Mouse (Mus musculus): ENCODE results near the gene Neu3. TPM values are rescaled to one million over a fixed set of nuclear protein-coding genes. Genes with fewer than 3 reads are reported as not detected.

Neu3 gene
- polyA plus RNA-seq, 1 experiment: 5.0 TPM

DNA sequence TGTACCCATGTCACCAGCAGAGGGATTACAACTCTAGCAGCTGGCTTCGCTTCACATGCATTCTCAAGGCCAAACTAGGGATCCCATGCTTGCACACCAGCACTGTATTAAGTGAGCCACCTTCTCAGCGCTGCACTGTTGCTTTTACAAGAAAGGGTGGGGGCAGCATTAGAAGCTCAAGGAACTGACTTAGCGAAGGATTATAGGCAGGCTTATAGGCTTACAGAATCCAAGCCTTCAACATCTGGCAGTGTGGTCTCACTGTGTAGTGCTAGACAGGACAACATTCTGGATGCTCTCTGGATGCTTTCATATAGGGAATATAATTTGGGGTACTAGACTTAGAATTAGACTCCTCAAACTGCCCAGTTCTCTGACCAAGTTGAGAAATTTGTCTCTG lies 10.0 kb upstream of the Neu3 start:
- TF ChIP-seq POLR2A (IDR thresholded peaks at IDR 0.05; ENCODE audit: insufficient read depth, low read length) (no peak), CTCF (IDR thresholded peaks at IDR 0.05; ENCODE audit: low read depth, low read length) (no peak), EP300 (IDR thresholded peaks at IDR 0.05; ENCODE audit: insufficient read depth, low read depth, low read length) (no peak)
- no peak overlapping the region for H3K27ac ChIP-seq (ENCODE audit: insufficient read depth, low read length)
- no peaks in the 10 kb centered on the region for H3K9me3 ChIP-seq (replicated peaks; ENCODE audit: control insufficient read depth, insufficient read depth, low read length, poor library complexity, severe bottlenecking)
- no peak overlapping the region for H3K9ac ChIP-seq (ENCODE audit: low read depth, poor library complexity, severe bottlenecking)
- no peaks in the 10 kb centered on the region for H3K27me3 ChIP-seq (ENCODE audit: control insufficient read depth, insufficient read depth, low read length, poor library complexity, severe bottlenecking)
- no peak overlapping the region for H3K4me3 ChIP-seq (ENCODE audit: low read depth, low read length)
- peaks cover 31% of the 10 kb centered on the region for H3K36me3 ChIP-seq (ENCODE audit: control insufficient read depth, insufficient read depth, low read length, poor library complexity, severe bottlenecking)
- H3K4me1 ChIP-seq (ENCODE audit: control insufficient read depth, insufficient read depth, low read length): no peaks in the 10 kb centered on the region

DNA sequence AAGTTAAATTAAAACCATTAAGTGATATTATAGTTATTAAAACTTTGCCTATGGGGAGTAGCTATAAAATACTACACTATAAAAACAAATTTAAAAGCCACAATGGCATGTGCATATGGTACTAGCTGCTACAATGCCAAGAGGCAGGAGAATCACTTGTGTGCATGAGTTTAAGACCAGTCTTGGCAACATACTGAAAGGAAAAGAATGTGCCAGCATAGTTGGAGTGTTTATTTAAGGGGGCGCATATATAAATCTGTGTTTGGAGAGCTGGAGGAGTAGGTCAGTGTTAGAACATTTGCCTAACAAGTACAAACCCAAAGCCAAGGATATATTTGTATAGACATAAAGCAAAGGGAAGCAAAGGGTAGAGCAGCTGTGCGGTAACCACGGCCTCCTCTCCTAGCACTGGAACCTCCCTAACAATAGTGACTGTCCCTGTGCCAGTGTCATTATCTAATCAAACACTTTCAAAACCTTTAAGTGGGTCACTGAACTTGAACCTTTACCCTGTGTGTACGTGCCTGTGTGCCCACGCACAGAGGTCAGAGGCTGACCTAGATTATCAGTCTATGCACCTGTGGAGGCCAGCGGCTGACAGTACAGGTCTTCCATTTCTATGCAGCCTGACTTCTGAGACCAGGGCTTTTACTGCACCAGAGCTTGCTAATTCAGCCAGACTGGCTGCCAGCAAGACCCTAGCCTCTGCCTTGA lies 9.3 kb upstream of the Neu3 start:
- Histone ChIP-seq H3K4me3 (ENCODE audit: low read depth, low read length) (no peak overlapping the region), H3K9me3 (replicated peaks; ENCODE audit: control insufficient read depth, insufficient read depth, low read length, poor library complexity, severe bottlenecking) (no peaks in the 10 kb centered on the region), H3K27me3 (ENCODE audit: control insufficient read depth, insufficient read depth, low read length, poor library complexity, severe bottlenecking) (no peaks in the 10 kb centered on the region), H3K27ac (ENCODE audit: insufficient read depth, low read length) (no peak overlapping the region), H3K36me3 (ENCODE audit: control insufficient read depth, insufficient read depth, low read length, poor library complexity, severe bottlenecking) (peaks cover 29% of the 10 kb centered on the region), H3K9ac (ENCODE audit: low read depth, poor library complexity, severe bottlenecking) (no peak overlapping the region), H3K4me1 (ENCODE audit: control insufficient read depth, insufficient read depth, low read length) (no peaks in the 10 kb centered on the region)
- TF ChIP-seq CTCF (IDR thresholded peaks at IDR 0.05; ENCODE audit: low read depth, low read length): no peak
- no peak for TF ChIP-seq POLR2A (IDR thresholded peaks at IDR 0.05; ENCODE audit: insufficient read depth, low read length)
- TF ChIP-seq EP300 (IDR thresholded peaks at IDR 0.05; ENCODE audit: insufficient read depth, low read depth, low read length): no peak

DNA sequence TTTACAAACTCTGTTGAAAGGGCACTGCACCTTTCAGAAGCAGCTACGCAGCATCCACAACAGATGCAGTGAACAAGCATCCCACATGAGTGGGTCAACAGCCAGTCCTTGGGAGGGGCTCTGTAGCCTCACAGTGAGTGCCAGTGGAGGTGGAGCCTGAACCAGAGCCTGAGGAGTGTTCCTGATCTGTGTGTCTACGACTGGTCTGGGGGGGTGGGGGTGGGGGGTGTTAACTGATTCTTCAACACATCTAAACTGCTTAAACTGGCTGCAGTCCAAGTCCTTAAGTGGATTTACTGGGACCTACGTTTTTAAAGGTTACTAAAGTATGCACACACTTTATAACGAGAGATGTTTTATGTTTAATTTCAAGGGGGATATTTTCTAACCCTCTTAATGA lies 8.6 kb upstream of the Neu3 start:
- Histone ChIP-seq H3K27me3 (ENCODE audit: control insufficient read depth, insufficient read depth, low read length, poor library complexity, severe bottlenecking) (no peaks in the 10 kb centered on the region), H3K4me3 (ENCODE audit: low read depth, low read length) (no peak overlapping the region), H3K36me3 (ENCODE audit: control insufficient read depth, insufficient read depth, low read length, poor library complexity, severe bottlenecking) (peaks cover 26% of the 10 kb centered on the region), H3K9me3 (replicated peaks; ENCODE audit: control insufficient read depth, insufficient read depth, low read length, poor library complexity, severe bottlenecking) (no peaks in the 10 kb centered on the region), H3K4me1 (ENCODE audit: control insufficient read depth, insufficient read depth, low read length) (no peaks in the 10 kb centered on the region), H3K27ac (ENCODE audit: insufficient read depth, low read length) (no peak overlapping the region), H3K9ac (ENCODE audit: low read depth, poor library complexity, severe bottlenecking) (no peak overlapping the region)
- TF ChIP-seq EP300 (IDR thresholded peaks at IDR 0.05; ENCODE audit: insufficient read depth, low read depth, low read length) (no peak), CTCF (IDR thresholded peaks at IDR 0.05; ENCODE audit: low read depth, low read length) (no peak)

DNA sequence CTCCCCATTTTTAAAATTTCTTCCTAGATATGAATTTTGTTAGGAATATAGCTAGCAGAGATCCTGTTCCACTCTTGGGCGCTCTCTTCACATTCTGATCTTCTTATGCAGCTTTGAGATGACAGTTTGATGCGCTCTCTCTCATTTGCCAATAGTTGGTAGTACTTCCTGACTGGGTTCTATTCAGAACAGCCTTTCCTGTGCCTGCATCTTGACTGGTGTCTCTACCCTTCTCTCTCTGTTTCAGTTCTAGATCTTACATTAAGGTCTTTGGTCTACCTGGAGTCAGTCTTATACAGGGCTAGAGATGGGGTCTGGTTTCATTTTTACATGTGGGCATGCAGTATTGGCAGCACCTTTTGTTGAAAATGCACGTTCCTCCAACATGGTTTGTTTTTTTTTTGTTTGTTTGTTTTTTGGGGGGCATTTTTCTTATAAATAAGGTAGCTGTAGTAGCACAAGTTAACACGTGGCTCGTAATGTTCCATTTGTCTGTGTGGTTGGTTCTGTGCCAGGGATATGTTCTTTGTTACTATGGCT lies 6.2 kb upstream of the Neu3 start:
- no peak overlapping the region for H3K27ac ChIP-seq (ENCODE audit: insufficient read depth, low read length)
- TF ChIP-seq EP300 (IDR thresholded peaks at IDR 0.05; ENCODE audit: insufficient read depth, low read depth, low read length): no peak
- TF ChIP-seq POLR2A (IDR thresholded peaks at IDR 0.05; ENCODE audit: insufficient read depth, low read length): no peak
- no peak for TF ChIP-seq CTCF (IDR thresholded peaks at IDR 0.05; ENCODE audit: low read depth, low read length)
- no peaks in the 10 kb centered on the region for H3K27me3 ChIP-seq (ENCODE audit: control insufficient read depth, insufficient read depth, low read length, poor library complexity, severe bottlenecking)
- H3K4me3 ChIP-seq (ENCODE audit: low read depth, low read length): no peak overlapping the region
- H3K9me3 ChIP-seq (replicated peaks; ENCODE audit: control insufficient read depth, insufficient read depth, low read length, poor library complexity, severe bottlenecking): no peaks in the 10 kb centered on the region
- peaks cover 10% of the 10 kb centered on the region for H3K36me3 ChIP-seq (ENCODE audit: control insufficient read depth, insufficient read depth, low read length, poor library complexity, severe bottlenecking)
- H3K9ac ChIP-seq (ENCODE audit: low read depth, poor library complexity, severe bottlenecking): no peak overlapping the region
- H3K4me1 ChIP-seq (ENCODE audit: control insufficient read depth, insufficient read depth, low read length): no peaks in the 10 kb centered on the region

DNA sequence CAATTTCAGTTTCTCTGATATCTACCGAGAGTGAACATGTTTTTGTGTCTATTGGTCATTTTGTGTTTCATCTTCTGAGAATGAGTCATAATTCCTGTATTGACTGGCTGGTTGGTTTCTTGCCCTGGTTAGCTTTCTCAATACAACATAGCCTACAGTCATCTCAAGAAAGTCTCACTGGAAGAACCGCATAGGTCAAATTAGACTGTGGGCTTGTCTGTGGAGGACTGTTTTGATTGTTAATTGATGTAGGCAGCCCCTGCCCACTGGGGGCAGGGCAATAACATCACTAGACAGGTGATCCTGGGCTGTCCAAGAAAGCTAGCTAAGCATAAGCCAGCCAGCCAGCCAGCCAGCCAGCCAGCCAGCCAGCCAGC lies 5.6 kb upstream of the Neu3 start:
- Histone ChIP-seq H3K27ac (ENCODE audit: insufficient read depth, low read length) (no peak overlapping the region), H3K9me3 (replicated peaks; ENCODE audit: control insufficient read depth, insufficient read depth, low read length, poor library complexity, severe bottlenecking) (no peaks in the 10 kb centered on the region), H3K9ac (ENCODE audit: low read depth, poor library complexity, severe bottlenecking) (no peak overlapping the region), H3K27me3 (ENCODE audit: control insufficient read depth, insufficient read depth, low read length, poor library complexity, severe bottlenecking) (no peaks in the 10 kb centered on the region), H3K36me3 (ENCODE audit: control insufficient read depth, insufficient read depth, low read length, poor library complexity, severe bottlenecking) (peaks cover 6% of the 10 kb centered on the region), H3K4me1 (ENCODE audit: control insufficient read depth, insufficient read depth, low read length) (no peaks in the 10 kb centered on the region), H3K4me3 (ENCODE audit: low read depth, low read length) (no peak overlapping the region)
- no peak for TF ChIP-seq CTCF (IDR thresholded peaks at IDR 0.05; ENCODE audit: low read depth, low read length)
- no peak for TF ChIP-seq POLR2A (IDR thresholded peaks at IDR 0.05; ENCODE audit: insufficient read depth, low read length)
- TF ChIP-seq EP300 (IDR thresholded peaks at IDR 0.05; ENCODE audit: insufficient read depth, low read depth, low read length): no peak

DNA sequence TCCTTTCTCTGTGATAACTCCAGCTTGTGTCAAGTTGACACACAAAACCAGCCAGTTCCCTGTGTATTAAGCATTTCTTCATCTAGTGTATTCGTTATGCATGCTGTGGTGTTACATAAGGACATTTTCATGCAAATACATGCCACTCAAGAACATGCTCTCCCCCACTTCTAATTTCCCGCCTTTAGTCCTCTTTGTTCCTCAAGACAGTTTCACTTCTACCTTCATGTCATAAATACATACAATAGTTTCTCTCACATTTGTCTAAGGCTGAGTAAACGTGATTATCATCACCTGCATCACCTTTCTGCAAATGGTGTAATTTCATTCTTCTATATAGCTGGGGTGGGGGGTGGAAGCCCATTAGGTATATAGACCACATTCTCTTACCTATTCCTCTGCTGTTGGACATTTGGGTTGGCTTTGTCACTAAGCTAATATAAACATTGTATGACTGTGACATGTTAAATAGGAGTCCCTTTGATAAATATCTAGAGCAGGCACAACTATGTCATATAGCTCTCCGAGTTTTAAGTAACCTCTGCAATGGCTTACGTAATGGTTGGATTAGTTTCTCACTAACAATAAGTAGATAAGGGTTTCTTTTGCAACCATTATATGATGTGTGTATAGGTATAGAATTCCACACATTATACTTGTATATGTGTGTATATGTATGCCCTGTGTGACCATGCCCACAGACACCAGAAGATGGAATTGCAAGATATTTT lies 5.1 kb upstream of the Neu3 start:
- TF ChIP-seq EP300 (IDR thresholded peaks at IDR 0.05; ENCODE audit: insufficient read depth, low read depth, low read length): no peak
- TF ChIP-seq POLR2A (IDR thresholded peaks at IDR 0.05; ENCODE audit: insufficient read depth, low read length): no peak
- TF ChIP-seq CTCF (IDR thresholded peaks at IDR 0.05; ENCODE audit: low read depth, low read length): no peak
- peaks cover 6% of the 10 kb centered on the region for H3K36me3 ChIP-seq (ENCODE audit: control insufficient read depth, insufficient read depth, low read length, poor library complexity, severe bottlenecking)
- H3K9ac ChIP-seq (ENCODE audit: low read depth, poor library complexity, severe bottlenecking): no peak overlapping the region
- no peak overlapping the region for H3K4me3 ChIP-seq (ENCODE audit: low read depth, low read length)
- no peaks in the 10 kb centered on the region for H3K4me1 ChIP-seq (ENCODE audit: control insufficient read depth, insufficient read depth, low read length)
- H3K9me3 ChIP-seq (replicated peaks; ENCODE audit: control insufficient read depth, insufficient read depth, low read length, poor library complexity, severe bottlenecking): no peaks in the 10 kb centered on the region
- H3K27ac ChIP-seq (ENCODE audit: insufficient read depth, low read length): no peak overlapping the region
- H3K27me3 ChIP-seq (ENCODE audit: control insufficient read depth, insufficient read depth, low read length, poor library complexity, severe bottlenecking): no peaks in the 10 kb centered on the region

Measured in ES-Bruce4 (cell line).